Mouse (Mus musculus): Measurements from ENCODE around the gene Bola3. TPM values are rescaled to one million over a fixed set of nuclear protein-coding genes. Genes with fewer than 3 reads are reported as not detected.

Gene Bola3
- polyA plus RNA-seq, 1 experiment from 2014 or later: 155 TPM

DNA sequence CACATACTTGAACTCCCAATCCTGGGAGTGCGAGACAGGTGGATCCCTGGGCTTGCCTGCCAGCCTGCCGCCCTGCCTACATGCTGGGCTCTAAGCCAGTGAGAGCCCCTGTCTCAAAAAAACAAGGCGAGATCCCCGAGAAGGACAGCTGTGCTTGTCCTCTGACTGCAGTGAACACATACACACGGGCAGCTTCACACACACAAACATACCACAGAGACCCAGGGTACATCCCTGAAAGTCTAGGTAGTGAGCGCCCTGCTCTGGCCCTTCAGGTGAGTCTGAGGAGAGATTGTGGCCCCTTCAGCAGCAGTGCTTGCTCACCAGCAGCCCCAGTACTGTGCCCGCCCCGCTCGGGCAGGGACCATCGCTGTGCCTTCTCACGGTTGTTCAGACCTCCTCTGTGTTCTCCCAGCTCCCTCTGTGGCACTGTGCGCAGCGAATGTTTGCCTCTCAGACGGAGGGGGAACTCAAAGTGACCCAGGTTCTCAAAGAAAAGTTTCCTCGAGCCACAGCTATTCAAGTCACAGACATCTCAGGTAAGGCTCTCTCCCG lies 2.0 kb downstream of the Bola3 start:
- WGBS: 88% methylated on average over 16 of the region's 16 CpGs
- Histone ChIP-seq H3K4me2 (ENCODE audit: low read length) (no peak overlapping the region), H3K27me3 (replicated peaks; ENCODE audit: control insufficient read depth, insufficient read depth, low read length) (no peaks in the 10 kb centered on the region), H3K9me3 (ENCODE audit: control insufficient read depth, low read length) (no peaks in the 10 kb centered on the region), H3K36me3 (ENCODE audit: control insufficient read depth, insufficient read depth, low read length) (peaks cover 26% of the 10 kb centered on the region; the same call in 1 of the 2 replicates), H3K4me1 (replicated peaks; ENCODE audit: control insufficient read depth, insufficient read depth, low read length) (peaks cover 12% of the 10 kb centered on the region), H3K9ac (ENCODE audit: low read length) (no peak overlapping the region), H3K4me3 (ENCODE audit: low read depth, low read length) (no peak overlapping the region), H3K27ac (ENCODE audit: low read depth) (no peak overlapping the region)
- DNase-seq (ENCODE audit: low spot score) (no peak), ATAC-seq (replicated peaks; ENCODE audit: low FRiP score, low TSS enrichment, low read depth) (no peak)

DNA sequence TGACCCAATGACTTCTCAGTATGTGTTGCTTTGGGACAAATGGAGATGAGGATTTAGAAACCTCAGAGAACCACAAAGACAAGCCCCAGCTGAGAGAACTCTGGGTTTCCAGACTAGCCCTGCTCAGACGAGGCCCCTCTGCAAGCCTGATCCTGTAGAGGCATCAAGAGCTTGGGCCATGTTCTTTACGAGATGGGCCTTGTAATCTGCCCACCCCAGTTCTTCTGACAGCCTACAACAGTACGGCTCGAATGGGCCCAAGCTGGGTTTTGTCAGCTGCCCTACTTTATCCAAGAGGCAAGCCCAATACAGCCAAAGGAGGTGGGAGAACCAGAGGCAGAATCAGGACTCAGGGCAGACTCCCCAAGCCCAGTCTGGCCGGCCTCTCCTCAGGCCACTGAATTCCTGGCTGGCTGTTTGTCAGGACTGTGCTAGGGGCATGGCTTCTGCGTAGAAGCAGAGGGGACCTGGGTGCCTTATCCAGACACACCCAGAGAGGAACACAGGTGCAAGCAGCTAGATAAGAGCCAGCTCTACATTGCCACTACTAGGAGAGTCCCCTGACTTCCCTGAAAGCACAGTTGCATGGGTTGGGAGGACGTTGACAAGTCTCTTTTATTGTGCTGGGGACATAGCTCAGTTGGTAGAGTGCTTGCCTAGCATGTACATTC lies 2.7 kb downstream of the Bola3 start:
- Histone ChIP-seq H3K4me1 (replicated peaks; ENCODE audit: control insufficient read depth, insufficient read depth, low read length) (peaks cover 12% of the 10 kb centered on the region), H3K9ac (ENCODE audit: low read length) (no peak overlapping the region), H3K9me3 (ENCODE audit: control insufficient read depth, low read length) (no peaks in the 10 kb centered on the region), H3K27me3 (replicated peaks; ENCODE audit: control insufficient read depth, insufficient read depth, low read length) (no peaks in the 10 kb centered on the region), H3K36me3 (ENCODE audit: control insufficient read depth, insufficient read depth, low read length) (peaks cover 26% of the 10 kb centered on the region; the same call in 1 of the 2 replicates), H3K27ac (ENCODE audit: low read depth) (no peak overlapping the region), H3K4me2 (ENCODE audit: low read length) (no peak overlapping the region), H3K4me3 (ENCODE audit: low read depth, low read length) (no peak overlapping the region)
- ATAC-seq (replicated peaks; ENCODE audit: low FRiP score, low TSS enrichment, low read depth) (no peak), DNase-seq (ENCODE audit: low spot score) (no peak)
- 75% methylated on average over 7 of the region's 7 CpGs for WGBS

DNA sequence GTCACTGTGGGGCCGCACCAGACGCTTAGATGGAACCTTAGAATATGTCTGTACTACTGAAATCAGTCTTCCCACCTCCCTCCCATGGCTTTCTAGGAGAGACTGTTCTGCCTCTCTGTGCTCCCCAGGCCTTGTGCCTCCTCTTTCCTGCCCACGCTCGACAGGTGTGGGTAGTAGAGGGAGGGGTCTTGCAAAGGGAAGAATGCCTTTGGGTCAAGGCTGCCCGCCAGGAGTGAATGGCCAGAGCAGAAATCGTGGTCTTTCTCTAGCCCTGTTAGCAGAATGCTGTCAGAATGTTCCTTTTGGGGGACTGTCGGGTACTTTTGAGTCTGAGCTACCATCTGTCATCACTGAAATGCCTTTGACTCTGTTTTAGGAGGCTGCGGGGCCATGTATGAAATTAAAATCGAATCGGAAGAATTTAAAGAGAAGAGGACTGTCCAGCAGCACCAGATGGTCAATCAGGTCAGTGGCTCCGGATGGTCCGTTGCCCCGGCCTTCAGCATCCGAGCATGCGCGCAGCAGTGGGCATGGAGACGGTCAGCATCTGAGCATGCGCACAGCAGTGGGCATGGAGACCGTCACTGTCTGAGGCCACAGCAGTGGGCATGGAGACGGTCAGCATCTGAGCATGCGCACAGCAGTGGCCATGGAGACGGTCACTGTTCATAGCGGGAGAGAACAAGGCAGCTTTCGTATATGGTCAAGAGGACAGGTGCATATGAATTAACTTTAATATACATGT lies 3.9 kb downstream of the Bola3 start:
- no peak for DNase-seq (ENCODE audit: low spot score)
- H3K27ac ChIP-seq (ENCODE audit: low read depth): no peak overlapping the region
- H3K36me3 ChIP-seq (ENCODE audit: control insufficient read depth, insufficient read depth, low read length): peaks cover 36% of the 10 kb centered on the region
- H3K4me3 ChIP-seq (ENCODE audit: low read depth, low read length): no peak overlapping the region
- no peaks in the 10 kb centered on the region for H3K27me3 ChIP-seq (replicated peaks; ENCODE audit: control insufficient read depth, insufficient read depth, low read length)
- H3K9me3 ChIP-seq (ENCODE audit: control insufficient read depth, low read length): no peaks in the 10 kb centered on the region
- ATAC-seq (replicated peaks; ENCODE audit: low FRiP score, low TSS enrichment, low read depth): no peak
- 92% methylated on average over 24 of the region's 24 CpGs for WGBS
- H3K9ac ChIP-seq (ENCODE audit: low read length): no peak overlapping the region
- peaks cover 12% of the 10 kb centered on the region for H3K4me1 ChIP-seq (replicated peaks; ENCODE audit: control insufficient read depth, insufficient read depth, low read length)
- no peak overlapping the region for H3K4me2 ChIP-seq (ENCODE audit: low read length)

DNA sequence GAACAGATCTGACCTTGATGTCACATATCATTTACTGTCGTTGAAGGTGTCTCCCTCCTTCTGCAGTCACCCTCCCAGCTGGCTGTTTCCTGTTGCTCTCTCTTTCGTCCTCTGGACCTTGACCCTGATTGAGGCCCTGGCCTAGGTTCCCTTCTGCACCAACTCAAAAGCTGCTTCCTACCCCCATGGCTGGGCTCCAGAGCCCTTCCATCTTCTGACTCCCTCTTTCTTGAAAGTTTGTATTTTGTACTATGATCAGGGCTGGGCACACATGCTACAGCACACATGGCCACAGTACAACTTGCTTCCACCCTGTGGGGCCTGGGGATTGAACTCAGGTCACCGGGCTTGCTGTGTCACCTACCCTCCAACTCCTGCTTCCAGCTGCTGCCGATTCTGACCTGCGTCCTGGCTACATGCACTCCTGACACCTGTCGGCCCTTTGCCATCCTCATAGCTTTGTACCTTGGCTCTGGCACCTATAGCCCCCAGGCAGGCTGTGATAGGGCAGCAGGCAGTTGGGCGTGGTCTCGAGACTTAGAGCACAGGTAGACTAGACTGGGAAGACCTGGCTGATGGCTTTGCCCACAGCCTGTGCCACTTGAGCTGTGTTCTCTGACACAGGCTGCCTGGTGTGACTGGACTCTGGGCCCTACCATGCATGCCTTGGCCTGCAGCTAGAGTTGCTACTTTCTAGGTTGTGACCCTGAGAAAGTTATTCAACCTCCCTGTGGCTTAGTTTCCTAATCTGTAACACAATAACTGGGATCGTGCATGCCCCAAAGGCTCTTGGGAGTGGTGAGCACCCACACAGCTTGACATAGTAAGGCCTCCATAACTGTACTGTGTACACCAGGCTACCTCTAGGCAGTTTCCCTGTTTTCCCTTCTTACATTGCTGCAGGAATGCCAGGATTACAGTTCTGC lies 6.2 kb downstream of the Bola3 start:
- Histone ChIP-seq H3K4me1 (replicated peaks; ENCODE audit: control insufficient read depth, insufficient read depth, low read length) (peaks cover 3% of the 10 kb centered on the region), H3K9ac (ENCODE audit: low read length) (no peak overlapping the region), H3K4me2 (ENCODE audit: low read length) (no peak overlapping the region), H3K27ac (ENCODE audit: low read depth) (no peak overlapping the region), H3K9me3 (ENCODE audit: control insufficient read depth, low read length) (no peaks in the 10 kb centered on the region), H3K36me3 (ENCODE audit: control insufficient read depth, insufficient read depth, low read length) (peaks cover 58% of the 10 kb centered on the region), H3K27me3 (replicated peaks; ENCODE audit: control insufficient read depth, insufficient read depth, low read length) (no peaks in the 10 kb centered on the region), H3K4me3 (ENCODE audit: low read depth, low read length) (no peak overlapping the region)
- DNase-seq (ENCODE audit: low spot score): no peak
- 78% methylated on average over 9 of the region's 9 CpGs for WGBS
- ATAC-seq (replicated peaks; ENCODE audit: low FRiP score, low TSS enrichment, low read depth): no peak

DNA sequence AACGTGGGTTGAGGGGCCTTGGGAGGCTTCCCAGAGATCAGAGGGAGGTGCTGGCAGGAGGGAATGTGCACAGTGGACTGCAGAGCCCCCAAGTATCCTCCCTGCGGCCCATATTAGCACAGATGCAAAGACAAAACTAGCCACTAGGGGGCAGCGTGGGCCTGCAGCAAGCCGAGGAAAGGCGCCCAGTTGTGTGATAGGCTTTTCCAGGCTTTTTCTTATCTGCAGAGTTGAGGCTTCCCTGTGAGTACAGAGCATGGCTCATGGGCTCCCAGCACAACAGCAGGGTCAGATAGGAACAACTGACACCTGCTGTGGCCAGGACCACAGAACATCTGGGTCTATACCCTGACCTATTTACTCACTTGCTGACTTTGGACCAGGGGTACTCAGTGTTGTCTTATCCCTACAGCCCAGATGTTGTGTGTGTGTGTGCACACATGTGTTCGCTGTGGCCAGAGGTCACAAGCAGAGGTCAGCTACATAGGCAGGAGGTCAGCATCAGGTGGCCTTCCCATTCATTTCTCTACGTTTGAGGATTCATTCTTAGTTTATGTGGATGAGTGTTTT lies 7.7 kb downstream of the Bola3 start:
- WGBS: 26% methylated on average over 7 of the region's 7 CpGs
- Histone ChIP-seq H3K4me3 (ENCODE audit: low read depth, low read length) (no peak overlapping the region), H3K27me3 (replicated peaks; ENCODE audit: control insufficient read depth, insufficient read depth, low read length) (no peaks in the 10 kb centered on the region), H3K36me3 (ENCODE audit: control insufficient read depth, insufficient read depth, low read length) (peaks cover 69% of the 10 kb centered on the region), H3K4me2 (ENCODE audit: low read length) (no peak overlapping the region), H3K9me3 (ENCODE audit: control insufficient read depth, low read length) (no peaks in the 10 kb centered on the region), H3K4me1 (replicated peaks; ENCODE audit: control insufficient read depth, insufficient read depth, low read length) (no peaks in the 10 kb centered on the region), H3K9ac (ENCODE audit: low read length) (no peak overlapping the region), H3K27ac (ENCODE audit: low read depth) (no peak overlapping the region)
- DNase-seq (ENCODE audit: low spot score) (peak; percentile 95), ATAC-seq (replicated peaks; ENCODE audit: low FRiP score, low TSS enrichment, low read depth) (peak; percentile 44)

DNA sequence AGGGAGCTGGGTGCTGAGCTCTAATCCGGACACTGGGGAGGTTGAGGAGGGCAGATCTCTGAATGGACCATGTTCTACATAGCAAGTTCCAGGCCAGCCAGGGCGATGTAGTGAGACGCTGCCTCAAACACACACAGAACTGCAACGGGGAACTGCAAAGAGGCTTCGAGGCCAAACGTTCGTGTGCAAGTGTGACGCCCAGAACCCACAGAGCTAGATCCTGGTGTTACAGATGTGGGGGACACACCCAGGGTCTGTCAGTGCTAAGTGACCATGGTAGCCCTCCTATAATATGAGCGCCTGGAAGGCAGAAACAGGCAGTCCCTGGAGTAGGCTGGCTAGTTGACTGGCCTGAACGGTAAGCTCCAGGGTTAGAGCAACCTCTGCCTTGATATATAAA lies 8.5 kb downstream of the Bola3 start:
- H3K27me3 ChIP-seq (replicated peaks; ENCODE audit: control insufficient read depth, insufficient read depth, low read length): no peaks in the 10 kb centered on the region

DNA sequence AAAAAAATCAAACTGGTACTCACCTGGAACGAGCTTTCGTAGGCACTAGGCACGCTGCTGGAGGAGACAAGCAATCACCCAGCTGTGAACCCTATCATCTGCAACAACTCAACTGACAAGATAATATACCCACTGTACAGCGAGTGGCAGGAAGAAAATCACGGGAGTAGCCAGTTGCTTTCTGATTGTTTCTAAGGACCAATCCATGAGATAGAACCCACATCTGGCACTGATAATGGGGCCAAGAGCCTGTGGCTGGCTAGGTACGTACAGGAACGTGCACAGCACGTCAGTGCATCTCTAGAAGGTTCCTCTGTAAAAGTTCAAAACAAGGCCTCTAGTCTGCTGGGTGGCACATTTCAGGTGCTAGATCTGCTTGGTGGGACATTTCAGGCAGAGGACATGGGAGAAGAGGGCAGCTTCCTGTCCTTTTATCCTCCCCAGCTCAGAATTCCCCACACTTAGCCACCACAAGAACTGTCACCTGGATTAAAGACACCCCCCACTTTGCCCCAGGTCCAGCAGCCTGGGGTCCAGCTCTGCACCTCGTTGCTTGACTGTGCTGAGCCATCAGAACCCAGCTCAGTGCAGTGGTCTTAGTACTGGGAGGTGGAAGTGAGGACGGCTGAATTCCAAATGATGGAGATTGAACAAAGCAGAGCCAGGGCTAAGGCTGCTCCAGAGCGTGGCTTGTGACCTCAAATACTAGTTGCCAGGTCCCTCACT lies 12.7 kb downstream of the Bola3 start:
- no peak overlapping the region for H3K4me2 ChIP-seq (ENCODE audit: low read length)
- DNase-seq (ENCODE audit: low spot score) (no peak), ATAC-seq (replicated peaks; ENCODE audit: low FRiP score, low TSS enrichment, low read depth) (no peak)
- no peak overlapping the region for H3K9ac ChIP-seq (ENCODE audit: low read length)
- no peak overlapping the region for H3K4me3 ChIP-seq (ENCODE audit: low read depth, low read length)
- no peak overlapping the region for H3K27ac ChIP-seq (ENCODE audit: low read depth)
- H3K9me3 ChIP-seq (ENCODE audit: control insufficient read depth, low read length): no peaks in the 10 kb centered on the region
- no peaks in the 10 kb centered on the region for H3K27me3 ChIP-seq (replicated peaks; ENCODE audit: control insufficient read depth, insufficient read depth, low read length)
- peaks cover 68% of the 10 kb centered on the region for H3K36me3 ChIP-seq (ENCODE audit: control insufficient read depth, insufficient read depth, low read length)
- H3K4me1 ChIP-seq (replicated peaks; ENCODE audit: control insufficient read depth, insufficient read depth, low read length): no peaks in the 10 kb centered on the region
- 90% methylated on average over 11 of the region's 11 CpGs for WGBS

More for the DNA sequence above, 8.5 kb downstream of the Bola3 start:
- Histone ChIP-seq H3K9me3 (ENCODE audit: control insufficient read depth, low read length) (no peaks in the 10 kb centered on the region), H3K4me3 (ENCODE audit: low read depth, low read length) (no peak overlapping the region), H3K4me2 (ENCODE audit: low read length) (no peak overlapping the region), H3K36me3 (ENCODE audit: control insufficient read depth, insufficient read depth, low read length) (peaks cover 69% of the 10 kb centered on the region), H3K27ac (ENCODE audit: low read depth) (no peak overlapping the region), H3K4me1 (replicated peaks; ENCODE audit: control insufficient read depth, insufficient read depth, low read length) (no peaks in the 10 kb centered on the region), H3K9ac (ENCODE audit: low read length) (no peak overlapping the region)
- 90% methylated on average over 10 of the region's 10 CpGs for WGBS
- DNase-seq (ENCODE audit: low spot score): no peak
- ATAC-seq (replicated peaks; ENCODE audit: low FRiP score, low TSS enrichment, low read depth): no peak

Measured in intestine, embryonic 14.5 days (tissue).